2 mouse cellular contexts compared by ENCODE assay signal in the genomic region with DNA sequence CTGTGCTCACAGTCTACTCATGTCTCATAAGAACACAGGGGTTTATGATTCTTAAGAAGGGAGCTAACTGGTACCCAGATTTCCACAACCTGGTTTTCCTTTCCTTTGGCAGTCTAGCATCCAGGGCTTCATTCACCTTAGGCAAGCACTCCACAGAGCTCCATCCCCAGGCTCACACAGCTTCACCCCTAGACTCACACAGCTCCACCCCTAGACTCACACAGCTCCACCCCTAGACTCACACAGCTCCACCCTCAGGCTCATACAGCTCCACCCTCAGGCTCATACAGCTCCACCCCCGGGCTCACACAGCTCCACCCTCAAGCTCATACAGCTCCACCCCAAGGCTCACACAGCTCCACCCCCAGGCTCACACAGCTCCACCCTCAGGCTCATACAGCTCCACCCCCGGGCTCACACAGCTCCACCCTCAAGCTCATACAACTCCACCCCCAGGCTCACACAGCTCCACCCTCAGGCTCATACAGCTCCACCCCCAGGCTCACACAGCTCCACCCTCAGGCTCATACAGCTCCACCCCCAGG. TPM values are rescaled to one million over a fixed set of nuclear protein-coding genes. Genes with fewer than 3 reads are reported as not detected.
"Had no signal": no experiment of that assay in that cellular context is flagged by ENCODE, and none has a peak within 500 bp of the region (broad histone marks: within the 10 kb centered on the region; RNA-seq: fewer than 3 reads in every experiment).

No protein-coding gene starts in this region.

RNA-seq across cellular contexts. Expression of gene Slc2a10, which starts 7.4 kb away (rescaled TPM):
- polyA plus RNA-seq: macrophage had no signal

RNA-seq across cellular contexts. Expression of gene Slc13a3, which starts 38.0 kb away (rescaled TPM):
- polyA plus RNA-seq: limb, embryonic 12.5 days had no signal
